Mouse (Mus musculus): ENCODE data around the gene Supt6. TPM values are rescaled to one million over a fixed set of nuclear protein-coding genes. Genes with fewer than 3 reads are reported as not detected.
"Not testable (repeated sequence)": the region's sequence is repeated elsewhere in the genome, so short reads cannot be mapped to it uniquely, and the experiment has no call there.

Gene Supt6
- polyA plus RNA-seq, 1 experiment: 14.8 TPM

DNA sequence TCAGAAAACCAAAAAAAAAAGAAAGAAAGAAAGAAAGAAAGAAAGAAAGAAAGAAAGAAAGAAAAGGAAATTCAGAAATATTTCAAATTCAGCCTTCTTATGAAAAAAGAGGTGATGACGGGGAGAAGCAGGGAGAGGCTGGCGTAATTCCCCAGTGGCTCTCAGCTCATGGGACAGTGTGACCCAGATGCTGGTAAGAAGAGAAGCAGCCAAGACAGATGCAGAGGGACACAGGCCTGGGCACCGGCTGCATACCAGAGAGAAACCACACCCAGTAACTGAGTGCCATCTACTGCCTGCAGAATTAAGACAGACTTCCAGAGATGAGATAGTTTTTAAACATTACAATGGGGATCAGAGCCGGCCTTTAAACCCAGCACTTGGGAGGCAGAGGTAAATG is 22.2 kb downstream of the Supt6 start:
- DNase-seq (ENCODE audit: low read depth): no peak

DNA sequence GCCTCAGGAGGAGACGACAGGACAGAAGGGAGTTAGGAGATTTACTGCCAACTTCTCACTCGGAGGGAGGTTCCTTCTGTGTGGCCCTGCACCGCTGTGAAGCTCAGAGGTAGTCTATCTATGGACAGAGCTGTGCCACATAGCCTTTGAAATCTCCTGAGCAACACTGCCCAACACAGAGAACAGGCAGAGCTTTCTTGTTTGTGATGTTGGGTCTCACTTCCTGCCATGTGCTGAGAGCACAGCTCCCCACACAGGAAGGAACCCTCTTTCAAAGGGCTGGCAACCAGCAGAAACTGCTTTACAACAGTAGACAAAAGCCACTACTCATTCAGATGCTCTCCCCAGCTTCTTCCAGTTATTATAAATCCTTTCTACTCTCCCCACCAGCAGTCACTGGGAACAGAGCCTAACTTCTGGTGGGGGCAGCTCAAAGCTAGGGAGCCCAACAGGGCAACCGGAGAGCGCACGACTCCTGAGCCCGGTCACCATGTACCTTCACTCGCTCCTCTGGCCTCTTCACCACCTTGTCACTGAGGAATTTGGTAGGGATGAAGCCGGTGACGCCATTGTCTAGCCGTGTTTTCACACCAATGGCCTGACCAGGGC is 30.0 kb downstream of the Supt6 start:
- no peak for DNase-seq (ENCODE audit: low read depth)

DNA sequence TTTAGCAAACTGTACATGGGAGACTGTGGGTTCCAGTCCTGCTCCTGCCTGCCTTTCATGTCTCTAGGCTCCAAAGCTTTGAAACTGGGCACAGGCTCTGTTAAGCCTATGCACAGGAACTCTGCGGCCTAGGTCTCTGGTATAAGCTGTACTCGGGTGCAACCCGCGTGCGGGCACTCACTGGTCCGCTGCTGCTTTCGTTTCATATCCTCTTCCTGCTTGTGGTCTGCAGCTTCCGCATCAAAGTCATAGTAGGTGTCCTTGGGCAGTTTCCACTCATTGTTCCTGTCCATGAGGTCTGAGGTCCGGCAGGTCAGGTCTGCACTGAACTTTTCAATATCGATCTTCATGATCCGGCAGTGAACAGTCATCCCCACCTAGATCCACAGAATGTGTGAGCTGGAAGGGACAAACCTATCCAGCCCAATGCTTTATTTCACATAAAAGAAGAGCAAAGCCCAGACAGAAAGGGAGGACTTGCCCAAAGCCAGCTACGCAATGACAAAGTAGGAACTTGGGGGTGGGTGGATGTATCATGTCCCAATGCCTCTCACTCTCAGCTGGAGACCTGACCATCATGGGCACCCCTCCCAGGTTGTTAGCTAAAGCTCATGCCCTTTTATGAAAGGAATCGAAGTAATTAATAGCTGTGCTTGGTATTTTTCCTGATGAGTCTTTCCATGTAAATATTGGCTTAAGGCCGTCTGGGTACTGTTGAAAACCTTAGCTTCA is 32.5 kb downstream of the Supt6 start:
- no peak for DNase-seq (ENCODE audit: low read depth)

DNA sequence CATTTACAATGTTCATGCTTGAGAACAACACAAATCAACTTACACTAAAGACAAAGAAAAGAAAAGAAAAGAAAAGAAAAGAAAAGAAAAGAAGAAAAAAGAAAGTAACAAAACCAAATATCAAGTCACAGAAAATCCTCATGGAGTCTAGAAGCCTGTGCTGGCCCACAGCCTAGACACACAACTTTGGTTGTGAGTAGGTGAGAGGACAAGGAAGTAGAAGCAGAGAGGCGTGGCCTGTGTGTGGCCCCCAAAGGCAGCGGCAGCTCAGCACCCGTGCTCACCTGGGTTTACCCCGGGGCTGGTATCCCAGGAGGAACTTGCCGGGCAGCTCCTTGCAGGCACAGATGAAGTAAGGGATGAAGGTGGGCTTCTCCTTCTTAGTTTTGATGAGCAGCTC is 34.3 kb downstream of the Supt6 start:
- DNase-seq (ENCODE audit: low read depth): no peak

DNA sequence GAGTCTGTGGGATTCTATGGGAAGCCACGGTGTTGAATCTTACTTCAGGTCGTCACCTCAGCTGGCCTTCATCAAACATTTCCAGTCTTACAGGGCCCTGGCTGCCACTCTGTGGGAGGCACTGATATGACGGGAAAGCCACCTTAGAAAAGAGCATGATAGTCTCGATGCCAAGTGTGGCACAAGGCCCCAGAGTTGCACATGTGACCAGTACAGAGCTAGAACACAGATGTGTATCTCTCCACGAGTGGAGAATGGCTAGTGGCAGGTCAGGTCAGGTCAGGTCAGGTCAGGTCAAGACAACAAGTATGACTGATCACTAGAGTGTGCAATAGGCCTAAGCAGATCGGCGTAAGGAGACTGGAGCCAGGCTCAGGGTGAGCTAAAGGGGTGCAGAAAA is 35.2 kb downstream of the Supt6 start:
- DNase-seq (ENCODE audit: low read depth): peak; percentile 61

DNA sequence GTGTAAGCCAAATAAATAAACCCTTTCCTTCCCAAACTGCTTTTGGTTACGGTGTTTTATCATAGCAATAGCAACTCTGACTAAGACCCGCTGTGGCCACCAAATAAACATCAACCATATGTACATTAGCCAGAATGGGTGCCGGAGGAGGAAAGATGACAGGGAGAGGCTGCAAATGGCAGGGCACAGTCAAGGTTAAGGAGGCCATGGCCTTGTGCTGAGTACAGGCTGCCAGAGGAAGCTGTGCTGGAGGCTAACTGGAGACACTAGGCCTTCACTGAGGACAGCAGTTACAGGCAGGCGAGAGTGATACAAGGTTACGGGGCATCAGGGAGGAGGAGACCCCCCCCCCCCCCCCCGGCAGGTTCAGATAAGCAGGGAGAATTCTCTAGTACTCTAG is 35.9 kb downstream of the Supt6 start:
- DNase-seq (ENCODE audit: low read depth): no peak

DNA sequence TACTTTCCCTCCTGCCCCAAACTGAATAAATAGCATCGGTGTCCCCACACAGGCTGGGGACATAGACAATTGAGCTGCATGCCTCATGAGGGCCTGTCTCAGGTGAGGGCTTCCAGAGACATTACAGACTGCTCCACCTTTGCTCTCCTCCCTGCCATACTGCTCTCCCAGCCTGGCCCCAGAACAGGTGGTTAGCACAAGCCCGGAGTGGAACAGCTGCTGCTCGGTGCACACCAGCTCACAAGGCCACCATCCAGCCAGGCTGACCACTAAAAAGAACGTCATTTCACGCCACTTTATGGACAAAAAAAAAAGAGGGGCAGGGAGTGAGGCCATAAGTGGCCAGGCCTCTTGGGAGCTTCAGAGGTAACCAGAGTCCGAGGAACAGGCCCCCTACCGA is 38.6 kb downstream of the Supt6 start:
- DNase-seq (ENCODE audit: low read depth): no peak

DNA sequence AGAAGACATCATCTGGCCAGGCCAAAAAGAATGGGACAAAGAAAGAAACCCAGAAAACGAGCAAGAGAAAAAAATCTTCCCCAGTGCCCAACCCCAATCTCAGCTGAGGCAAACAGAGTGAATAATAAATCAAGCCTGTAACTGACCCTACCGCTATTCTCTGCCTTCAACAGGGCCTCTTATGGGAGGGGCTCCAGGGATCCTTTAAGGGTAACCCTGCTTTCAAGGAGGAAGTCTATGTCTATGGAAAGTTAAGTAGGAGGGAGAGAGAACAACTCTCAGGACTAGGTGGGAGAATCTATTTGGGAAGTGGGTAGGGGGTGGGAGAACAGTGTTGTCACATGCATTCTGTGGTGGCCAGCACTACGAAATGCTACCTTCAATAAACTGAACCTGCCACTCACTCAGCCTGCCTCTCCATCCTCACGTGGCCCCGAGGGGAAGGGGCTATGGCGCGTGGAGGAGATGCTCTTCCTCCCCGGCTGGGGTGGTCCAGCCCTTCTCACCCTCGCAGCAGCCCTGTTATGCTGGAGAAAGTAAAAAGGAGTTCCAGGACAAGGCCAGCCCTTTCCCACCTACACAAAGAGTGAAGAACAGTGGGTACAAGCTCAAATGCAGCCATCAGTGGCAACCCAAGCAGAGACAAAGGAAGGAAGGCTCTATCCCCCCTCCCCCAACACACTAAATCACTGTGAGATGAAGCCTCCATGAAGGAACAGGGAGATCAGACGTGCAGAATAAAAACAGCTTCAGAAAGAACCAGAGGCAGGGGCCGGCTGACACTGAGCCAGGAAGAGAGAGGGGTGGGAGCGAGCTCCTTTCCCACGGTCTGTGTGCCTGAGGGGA is 40.2 kb downstream of the Supt6 start:
- DNase-seq (ENCODE audit: low read depth): no peak

DNA sequence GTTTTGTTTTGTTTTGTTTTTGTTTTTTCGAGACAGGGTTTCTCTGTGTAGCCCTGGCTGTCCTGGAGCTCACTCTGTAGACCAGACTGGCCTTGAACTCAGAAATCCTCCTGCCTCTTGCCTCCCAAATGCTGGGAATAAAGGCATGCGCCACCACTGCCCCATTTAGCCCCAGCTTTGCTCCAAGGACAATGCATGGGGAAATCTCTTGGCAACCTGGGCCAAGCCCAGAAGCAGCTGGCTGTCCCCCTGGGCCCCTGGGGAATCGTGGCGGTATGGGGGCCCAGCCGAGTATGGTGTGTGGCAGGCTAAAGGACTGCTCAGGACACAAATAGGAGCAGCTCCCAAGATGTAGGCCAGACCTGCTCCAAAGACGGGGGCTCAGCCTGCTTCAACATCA is 41.5 kb downstream of the Supt6 start:
- DNase-seq (ENCODE audit: low read depth): no peak

DNA sequence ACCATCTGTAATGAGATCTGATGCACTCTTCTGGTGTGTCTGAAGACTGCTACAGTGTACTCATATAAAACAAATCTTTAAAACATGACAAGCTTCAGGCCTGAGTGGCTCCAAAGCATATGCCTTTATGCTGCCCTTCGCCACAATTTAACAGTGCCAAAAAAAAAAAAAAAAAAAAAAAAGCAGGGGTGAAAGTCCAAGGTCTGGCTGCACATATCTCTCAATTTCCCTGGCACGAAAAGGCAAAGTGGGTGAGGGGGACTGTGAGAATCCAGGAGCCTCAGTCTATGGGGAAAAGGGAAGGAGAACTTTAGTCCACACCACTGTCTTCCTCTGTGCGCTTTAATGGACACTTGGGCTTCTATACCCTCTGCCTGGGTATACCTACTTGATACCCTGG is 43.4 kb downstream of the Supt6 start:
- no peak for DNase-seq (ENCODE audit: low read depth)

DNA sequence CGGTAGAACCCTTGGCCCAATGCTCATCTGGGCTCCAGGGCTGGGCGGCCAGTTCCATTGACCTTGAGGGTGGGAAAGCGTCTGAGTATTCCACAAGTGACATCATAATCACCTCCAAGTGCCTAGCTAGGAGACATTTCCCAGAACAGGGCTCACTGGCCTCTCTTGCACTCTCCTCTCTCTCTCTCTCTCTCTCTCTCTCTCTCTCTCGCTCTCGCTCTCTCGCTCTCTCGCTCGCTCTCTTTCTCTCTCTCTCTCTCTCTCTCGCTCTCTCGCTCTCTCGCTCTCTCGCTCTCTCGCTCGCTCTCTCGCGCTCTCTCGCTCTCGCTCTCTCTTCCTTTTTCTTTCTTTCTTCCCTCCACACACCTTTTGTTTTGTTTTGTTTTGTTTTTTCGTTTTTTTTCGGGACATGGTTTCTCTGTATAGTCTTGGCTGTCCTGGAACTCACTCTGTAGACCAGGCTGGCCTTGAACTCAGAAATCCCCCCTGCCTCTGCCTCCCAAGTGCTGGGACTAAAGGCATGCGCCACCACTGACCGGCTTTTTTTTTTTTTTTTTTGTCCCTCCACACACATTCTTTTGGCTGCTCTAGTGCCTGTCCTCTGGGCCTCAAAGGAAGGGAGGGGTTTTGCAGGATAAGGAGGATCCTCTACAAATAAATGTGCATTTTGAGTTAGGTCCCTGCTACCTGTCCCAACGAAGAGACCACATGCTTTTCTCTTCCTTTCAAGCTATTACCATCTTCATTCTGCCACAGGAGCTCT is 50.5 kb downstream of the Supt6 start:
- DNase-seq (ENCODE audit: low read depth): no peak

DNA sequence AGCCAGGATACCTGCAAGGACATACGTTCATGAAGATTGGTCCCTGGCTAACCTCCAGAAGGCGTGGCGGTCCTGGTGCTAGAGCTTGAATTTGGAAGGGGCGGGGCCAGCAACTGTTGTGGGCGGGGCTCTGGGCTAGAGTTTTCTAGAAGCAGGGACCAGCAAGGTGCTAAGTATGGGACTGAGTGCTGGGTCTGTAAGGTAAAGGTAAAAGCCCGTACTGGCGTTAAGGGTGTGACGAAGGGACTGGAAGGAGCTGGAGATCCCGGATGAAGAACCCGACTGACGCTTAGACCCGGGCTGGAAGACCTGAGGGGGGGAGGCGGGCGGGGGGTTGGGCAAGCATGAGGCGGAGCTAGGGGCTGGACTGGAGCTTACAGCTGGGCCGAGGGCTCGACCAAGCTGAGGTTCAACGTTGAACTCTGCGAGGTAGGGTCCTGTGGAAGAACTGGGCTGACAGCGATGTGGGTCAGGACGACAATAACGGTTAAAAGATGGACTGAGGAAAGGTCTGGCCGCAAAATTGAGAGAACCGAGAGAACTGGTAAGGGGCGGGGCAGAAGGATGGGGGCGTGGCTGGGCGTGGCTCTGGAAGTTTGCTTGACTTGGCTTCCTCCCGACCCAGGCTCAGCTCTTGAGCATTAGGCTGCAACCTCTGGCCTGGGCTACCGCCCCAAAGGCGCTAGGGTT is 51.2 kb downstream of the Supt6 start:
- no peak for DNase-seq (ENCODE audit: low read depth)

DNA sequence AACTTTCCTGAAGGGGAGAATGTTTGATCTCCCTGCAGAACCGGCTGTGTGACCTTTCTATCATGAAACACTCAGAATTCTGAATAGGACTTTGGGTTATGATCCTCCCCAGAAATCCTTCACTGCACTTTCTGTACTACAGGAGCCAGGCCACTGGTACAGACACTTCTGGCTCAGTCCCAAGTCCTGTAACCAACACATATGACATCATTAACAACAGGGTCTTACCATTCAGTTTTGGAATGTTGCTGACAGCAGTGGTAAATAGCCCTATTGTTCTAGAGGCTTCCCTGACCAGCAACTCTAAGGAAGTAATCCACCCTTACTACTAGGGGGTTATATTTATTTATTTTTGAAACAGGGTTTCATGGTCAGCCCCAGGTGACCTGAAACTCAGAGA is 52.7 kb downstream of the Supt6 start, which contains the start of gene Proca1:
Gene Proca1, plus strand, starts transcription at position 280 of the 400 bp plus-strand sequence.
- no peak for DNase-seq (ENCODE audit: low read depth)

DNA sequence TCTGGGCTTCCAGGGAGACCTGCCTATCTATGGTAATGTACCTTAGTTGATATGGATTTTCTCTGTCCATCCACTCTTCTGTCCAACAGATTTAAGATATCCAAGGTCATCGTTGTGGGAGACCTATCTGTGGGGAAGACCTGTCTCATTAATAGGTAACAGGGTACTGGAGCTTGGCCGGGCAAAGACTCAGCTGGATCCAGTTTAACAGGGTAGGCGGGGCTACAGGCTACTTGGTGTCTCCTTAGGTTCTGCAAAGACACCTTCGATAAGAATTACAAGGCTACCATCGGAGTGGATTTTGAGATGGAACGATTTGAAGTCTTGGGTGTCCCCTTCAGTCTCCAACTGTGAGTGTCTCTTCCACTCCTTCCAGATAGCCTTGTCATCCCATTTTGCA is 55.7 kb downstream of the Supt6 start:
- no peak for DNase-seq (ENCODE audit: low read depth)

DNA sequence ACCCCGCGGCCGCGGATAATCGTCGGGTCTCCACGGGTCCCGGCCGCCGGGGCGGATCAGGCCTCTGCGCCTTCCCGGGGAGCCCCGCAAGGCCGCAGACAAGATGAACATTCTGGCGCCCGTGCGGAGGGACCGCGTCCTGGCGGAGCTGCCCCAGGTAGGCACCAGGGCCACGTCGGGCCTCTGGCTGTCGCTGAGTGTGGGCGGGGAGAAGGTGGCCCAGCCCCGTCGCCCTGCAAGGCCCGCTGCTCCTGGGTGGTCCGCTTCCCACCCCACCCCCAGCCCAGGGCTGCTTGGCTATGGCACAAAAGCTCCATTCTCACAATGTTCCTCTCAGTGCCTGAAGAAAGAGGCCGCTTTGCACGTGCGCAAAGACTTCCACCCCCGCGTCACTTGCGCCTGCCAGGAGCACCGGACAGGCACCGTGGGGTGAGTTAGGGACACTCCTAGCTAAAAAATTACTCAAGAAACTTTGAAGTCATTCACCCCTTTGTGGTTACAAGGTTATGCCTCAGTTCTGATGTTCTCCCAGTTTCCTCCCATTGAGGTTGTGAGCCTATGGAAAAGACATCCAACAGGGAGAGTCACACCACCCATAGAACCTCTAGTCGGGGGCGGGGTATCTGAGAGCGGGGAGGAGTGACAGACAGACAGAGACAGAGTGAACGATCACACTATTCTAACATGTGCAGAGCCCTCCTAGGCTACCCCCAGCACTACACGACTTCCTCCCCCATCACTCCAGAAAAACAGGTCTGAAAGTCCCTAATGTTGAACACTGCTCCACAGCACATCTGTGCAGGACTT is 56.4 kb downstream of the Supt6 start:
- DNase-seq (ENCODE audit: low read depth): no peak

DNA sequence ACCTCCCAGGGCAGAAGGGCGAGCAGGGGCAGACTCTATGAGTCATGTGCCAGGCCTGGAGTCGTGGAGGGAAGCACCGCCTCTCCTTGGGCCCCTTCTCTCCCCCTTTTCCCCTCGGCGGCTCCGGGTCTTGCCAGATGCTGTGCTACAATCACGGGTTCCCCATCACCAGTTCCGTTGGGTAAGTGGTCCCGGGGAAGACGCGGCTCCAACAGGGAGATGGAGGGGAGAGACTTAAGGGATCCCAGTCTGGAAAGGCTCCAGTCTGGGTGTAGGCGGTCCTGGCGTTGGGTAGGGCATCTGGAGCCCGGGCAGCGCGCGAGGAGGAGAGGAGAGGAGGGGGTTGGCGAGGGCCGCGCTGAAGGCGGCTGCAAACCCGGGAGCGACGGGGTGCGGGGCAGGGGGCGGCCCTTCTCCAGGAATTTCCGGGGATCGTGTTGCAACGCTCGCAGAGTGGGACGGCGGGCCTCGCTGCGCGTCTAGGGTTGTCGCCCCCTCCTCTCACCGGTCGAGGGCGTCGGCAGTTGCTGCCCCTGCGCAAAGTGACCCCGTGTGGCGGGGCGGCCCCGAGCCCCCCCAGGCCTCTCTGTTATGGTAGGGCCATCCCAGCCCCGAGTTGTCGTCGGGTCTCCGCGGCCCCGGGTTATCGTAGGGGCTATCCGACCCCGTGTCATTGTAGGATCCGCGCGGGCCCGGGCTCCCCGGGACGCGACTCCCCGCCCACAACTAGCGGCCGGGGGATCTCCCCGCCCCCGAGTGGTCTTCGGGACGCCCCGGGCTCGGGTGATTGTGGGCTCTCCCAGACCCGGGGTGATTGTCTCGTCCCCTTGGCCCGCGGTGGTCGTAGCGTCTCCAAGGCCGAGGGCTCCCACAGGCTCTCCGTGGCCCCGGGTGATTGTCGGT is 57.2 kb downstream of the Supt6 start, which contains the start of gene Rab34:
Gene Rab34, plus strand, starts transcription at position 100 of the 903 bp plus-strand sequence.
- DNase-seq (ENCODE audit: low read depth): no peak

DNA sequence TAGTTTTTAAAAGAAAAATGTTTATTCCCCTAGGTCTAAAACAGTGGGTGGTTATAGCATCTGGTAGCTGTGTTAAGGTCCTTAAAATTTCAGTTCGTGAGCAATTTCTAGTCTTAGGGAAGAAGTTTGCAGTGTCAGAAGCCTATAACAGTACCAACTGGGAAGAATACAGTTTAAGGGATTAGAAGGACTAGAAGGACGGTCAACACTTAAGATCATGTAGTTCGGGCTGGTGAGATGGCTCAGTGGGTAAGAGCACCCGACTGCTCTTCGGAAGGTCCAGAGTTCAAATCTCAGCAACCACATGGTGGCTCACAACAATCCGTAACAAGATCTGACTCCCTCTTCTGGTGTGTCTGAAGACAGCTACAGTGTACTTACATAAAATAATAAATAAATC is 61.1 kb downstream of the Supt6 start:
- not testable (repeated sequence) for DNase-seq (ENCODE audit: low read depth)

DNA sequence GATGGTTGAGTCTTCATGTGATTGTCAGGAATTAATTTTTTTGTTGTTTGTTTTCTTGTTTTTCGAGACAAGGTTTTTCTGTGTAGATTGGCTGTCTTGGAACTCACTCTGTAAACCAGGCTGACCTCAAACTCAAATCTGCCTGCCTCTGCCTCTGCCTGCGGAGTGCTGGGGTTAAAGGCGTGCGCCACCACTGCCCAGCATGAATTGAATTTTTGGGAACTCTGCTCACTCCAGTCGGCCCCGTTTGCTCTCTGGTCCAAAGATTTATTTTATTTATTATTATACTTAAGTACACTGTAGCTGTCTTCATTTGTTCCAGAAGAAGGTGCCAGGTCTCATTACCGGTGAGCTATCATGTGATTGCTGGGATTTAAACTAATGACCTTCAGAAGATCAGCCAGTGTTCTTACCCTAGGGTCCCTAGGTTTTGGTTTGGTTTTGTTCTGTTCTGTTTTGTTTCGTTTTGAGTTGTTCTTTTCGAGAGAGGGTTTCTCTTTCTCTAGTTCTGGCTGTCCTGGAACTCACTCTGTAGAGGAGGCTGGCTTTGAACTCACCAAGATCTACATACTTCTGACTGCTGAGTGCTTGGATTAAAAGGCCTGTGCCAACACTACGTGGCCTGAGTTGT is 61.8 kb downstream of the Supt6 start:
- DNase-seq (ENCODE audit: low read depth): no peak

Measured in gonadal fat pad, adult 2 months (tissue).